Mouse (Mus musculus): ENCODE results near the gene Gp1bb.

Gp1bb gene

GRCm38 (mm10) chr16:18622019-18622418, at the start of gene Gp1bb:
TSS of gene Gp1bb (minus strand) at chr16:18622403.
- no peak for DNase-seq

DNA sequence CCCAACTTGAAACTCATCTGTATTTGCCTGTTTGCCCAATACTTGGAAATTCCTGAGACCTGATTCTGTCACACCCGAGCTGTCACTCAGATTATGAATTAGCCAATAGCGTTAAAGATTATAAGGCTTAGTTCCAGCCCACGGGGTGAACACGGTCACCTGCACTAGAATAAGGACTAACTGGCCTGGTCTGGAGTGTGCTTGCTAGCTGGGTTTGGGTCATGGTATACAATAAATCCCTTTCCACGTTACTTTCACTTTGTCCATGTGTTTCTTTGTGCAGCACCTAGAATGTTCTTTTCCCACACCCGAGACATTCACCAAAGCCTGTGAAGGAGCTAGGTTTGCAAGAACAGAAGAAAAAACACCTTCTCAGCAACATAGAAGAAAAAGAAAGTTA, 47.7 kb upstream of the Gp1bb start:
- no peak for DNase-seq

DNA sequence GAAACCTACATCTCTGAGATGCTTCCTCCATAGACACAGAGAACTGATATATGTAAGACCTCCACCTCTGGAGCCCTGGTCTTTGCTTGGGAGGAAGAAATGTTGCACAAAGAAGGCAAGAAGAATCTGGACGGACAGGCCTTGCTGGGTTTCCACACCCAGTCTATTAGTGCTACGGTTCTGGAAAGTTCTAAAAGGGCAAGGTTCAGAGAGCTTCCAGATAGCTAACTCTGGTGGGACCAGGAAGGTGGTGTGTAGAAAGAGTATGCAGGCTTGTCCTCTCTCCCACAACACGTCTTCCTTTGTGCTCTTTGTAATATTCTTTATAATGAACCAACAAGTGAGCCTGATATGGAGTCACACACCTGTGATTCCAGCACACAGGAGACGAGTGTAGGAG, 36.4 kb upstream of the Gp1bb start:
- no peak for DNase-seq

- DNase-seq, result no peak
These were observed 33.3 kb upstream of the Gp1bb start for GRCm38 (mm10) chr16:18655372-18656098.

- no peak for DNase-seq
These were observed 31.3 kb upstream of the Gp1bb start for GRCm38 (mm10) chr16:18653290-18654160.

- DNase-seq, result no peak
These were observed 26.9 kb upstream of the Gp1bb start for GRCm38 (mm10) chr16:18649126-18649525.

DNA sequence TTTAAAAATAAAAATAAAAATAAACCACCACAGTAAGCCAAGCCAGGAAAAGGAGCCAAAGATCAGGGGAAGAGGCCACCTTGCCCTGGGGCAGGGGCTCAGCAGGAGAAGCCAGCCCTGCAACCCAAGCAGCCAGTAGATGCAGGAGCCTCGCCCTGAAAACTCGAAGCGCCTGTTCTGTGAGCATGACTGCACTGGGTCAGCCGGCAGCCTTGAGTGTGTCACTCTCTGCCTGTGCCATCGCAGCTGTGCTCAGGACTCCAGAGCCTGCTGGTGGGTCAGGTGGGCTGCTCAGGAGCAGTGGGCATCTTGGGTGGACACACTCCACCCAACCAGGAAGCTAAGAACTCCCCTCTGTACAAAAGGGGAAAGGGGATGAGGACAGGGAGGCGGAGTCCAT, 23.1 kb upstream of the Gp1bb start:
- DNase-seq, result no peak

DNA sequence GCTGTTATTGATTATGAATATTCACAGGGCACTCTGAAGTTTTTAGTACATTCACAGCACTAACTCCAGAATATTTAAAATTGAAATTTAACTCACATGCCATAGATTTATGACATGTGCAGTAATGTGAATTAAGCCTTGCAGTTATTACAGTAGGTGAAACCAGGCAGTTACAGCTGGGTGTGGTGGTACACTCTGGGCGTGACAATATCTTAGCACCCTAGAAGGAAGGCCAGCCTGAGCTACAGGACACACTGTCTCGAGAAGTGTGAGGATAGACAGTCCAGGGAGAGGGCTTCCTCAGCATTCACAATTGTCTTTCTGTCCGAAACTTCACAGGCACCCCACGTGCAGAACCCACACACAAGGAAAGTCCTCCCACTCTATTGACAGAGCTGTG, 22.3 kb upstream of the Gp1bb start:
- no peak for DNase-seq

- no peak for DNase-seq
These were observed 21.3 kb upstream of the Gp1bb start for GRCm38 (mm10) chr16:18643406-18643998.

- no peak for DNase-seq
These were observed 20.7 kb upstream of the Gp1bb start for GRCm38 (mm10) chr16:18642897-18643296.

DNA sequence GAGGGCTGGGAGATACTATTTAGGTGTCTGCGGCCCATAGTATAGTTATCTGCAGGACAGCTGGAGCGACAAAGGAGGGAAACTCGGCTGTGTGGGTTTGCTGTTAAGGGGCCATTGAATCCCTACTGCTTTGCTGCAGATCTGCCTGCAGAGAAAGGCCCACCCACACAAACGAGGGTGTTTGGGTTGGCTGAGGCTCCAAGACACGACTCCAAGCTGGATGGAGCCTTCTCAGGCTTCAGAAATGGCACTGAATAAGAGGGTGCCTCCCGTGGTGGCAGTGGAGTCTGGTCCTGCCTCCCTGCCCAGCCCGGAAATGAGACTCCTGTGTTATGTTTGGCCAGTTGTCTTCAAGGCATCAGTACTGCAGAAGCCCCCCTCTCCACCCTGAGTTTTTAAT, 20.1 kb upstream of the Gp1bb start:
- DNase-seq, result no peak

DNA sequence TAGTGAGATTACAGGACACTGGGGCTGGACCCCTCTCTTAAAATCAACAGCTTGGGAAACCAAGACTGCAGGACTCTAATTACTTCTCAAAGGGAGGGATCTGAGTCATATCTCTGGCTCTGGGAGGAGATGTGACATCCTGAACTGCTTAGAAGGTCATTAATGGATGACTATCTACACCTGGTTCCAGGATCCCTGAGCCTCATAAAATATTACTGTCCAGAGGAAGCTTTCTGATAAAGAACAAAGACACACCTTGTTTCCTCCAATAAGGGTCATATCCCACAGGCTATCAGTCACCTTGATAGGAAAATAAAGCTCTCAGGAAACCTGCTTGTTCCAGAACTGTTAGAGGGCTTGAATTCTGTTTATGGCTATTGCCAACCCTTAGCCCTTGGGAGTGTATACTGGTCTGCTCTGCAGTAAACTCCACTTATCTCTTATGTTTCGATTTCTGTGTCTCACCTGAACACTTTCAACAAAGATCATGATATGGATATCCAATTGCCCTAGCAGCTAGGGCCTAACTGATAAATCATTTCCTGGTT, 17.3 kb upstream of the Gp1bb start:
- DNase-seq, result no peak

DNA sequence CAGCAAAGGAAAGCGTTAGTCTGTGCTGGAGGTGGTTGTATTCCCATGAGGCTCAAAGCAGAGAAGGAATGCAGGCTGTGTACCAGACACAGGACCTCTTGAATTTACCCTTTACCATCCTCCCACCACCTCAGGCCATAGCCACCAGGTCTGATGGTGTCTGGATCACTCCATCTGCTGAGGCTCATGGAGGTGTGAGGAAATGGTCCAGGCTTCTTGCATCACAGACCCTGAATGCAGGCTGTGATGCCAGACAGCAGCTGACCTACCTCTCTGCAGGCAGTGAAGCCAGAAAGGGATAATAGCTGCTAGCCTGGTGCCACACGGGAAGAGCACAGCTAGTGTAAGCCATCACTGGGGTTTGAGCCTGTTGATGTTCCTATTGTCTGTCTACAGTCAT, 16.2 kb upstream of the Gp1bb start:
- no peak for DNase-seq

GRCm38 (mm10) chr16:18636804-18637203, 14.6 kb upstream of the Gp1bb start:
- DNase-seq, result no peak

- DNase-seq, result no peak
These were observed 14.2 kb upstream of the Gp1bb start for GRCm38 (mm10) chr16:18636401-18636800.

DNA sequence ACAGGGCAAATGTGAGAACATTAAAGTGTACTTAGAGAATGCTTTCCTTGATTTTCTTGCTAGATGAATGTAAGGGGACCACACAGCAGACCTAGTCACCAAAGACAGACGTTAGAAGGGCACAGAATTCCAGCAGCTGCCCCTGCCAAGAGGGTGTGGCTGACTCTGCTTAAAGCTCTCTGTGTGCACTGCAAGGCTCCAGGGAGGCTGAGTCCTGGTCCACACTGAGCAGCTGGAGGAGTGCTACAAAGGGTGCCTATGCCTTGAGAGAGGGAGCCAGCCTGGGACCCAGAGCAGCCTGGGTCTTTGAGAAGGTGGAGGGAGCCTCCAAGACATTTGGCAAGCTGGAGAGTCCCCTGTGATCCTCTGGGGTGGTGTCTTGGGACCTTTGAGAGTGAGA, 11.1 kb upstream of the Gp1bb start:
- no peak for DNase-seq

DNA sequence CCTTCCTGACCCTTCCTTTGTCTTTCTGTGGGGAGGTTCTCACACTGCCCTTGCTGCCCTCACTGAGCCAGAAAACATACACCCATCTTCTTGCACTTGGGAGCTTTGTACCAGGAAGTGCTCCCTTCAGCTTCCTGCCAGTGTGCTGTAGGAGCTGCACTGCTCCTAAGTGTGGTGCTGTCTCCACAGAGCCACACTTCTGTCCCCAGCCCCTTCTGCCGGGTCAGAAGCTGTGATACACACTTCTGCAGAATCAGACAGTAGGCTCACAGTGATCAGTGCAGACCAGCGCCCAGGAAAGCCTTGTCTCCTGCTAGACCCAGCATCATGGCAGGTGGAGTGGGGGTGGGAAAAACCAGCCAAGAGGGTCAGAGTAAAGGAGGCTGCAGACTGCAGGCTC, 10.6 kb upstream of the Gp1bb start:
- DNase-seq, result no peak

DNA sequence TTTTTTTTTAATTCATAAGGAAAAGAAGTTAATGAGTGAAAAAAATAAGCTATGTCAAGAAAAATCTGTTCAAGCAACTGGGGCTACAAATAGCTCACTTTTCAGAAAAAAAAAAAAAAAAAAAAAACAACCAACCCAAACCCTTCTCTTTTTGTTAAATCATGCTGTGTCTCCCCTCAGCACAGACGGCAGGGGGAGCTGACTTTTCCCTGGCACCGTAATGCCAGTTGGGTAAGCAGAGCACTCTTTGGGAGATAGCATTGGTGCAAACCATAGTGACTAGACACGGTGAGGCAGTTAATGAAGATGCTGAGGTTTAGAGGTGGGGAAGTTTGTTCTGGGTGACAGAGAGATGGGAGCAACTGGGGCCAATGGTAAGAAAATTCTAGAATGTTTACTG, 9.9 kb upstream of the Gp1bb start:
- no peak for DNase-seq

- no peak for DNase-seq
These were observed 8.9 kb upstream of the Gp1bb start for GRCm38 (mm10) chr16:18631141-18631540.

- DNase-seq, result no peak
These were observed 8.1 kb upstream of the Gp1bb start for GRCm38 (mm10) chr16:18630291-18630690.

DNA sequence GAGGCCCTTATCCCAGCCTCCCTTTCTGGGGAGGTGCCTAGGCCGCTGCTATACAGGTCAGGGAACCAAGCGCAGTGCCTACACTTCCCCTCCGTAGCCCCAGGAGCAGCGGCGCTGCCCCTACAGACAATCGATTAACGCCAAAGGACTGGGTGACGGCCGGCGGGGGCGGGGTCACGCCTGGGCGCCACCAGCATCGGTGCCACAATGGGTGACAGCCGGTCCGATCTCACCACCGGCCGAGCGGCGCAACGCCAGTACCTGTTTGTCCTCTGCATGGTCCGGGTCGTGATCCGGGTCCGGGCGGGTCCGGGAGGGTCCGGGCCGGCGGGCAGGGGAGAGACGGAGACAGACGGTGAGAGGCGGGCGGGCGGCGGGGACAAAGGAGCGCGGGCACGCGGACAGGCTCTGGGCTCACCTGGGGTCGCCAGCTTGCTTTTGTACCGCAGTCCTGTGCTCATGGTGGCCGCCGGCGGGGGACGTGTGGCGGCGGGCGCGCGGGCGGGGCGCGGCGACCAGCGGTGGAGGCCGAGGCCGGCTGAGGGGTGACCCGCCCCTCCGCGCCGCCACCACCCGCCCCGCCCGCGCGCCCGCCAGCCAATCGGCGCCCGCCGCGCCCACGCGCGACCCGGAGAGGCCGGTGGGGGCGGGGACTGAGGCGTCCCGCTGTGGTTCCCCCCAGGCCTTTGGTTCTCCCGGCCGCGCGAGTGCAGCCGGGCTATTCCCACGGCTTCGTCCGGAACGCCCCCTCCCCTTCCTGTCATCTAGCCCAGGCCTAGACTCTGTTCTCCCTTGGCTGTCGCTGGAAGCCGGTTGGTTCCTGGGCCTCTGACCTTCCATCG, 7.4 kb upstream of the Gp1bb start, which contains the start of gene Sept5:
Sept5 (minus strand) TSS at position 565 of the 842 bp plus-strand sequence.
- peak; percentile 82 to 86 for DNase-seq

DNA sequence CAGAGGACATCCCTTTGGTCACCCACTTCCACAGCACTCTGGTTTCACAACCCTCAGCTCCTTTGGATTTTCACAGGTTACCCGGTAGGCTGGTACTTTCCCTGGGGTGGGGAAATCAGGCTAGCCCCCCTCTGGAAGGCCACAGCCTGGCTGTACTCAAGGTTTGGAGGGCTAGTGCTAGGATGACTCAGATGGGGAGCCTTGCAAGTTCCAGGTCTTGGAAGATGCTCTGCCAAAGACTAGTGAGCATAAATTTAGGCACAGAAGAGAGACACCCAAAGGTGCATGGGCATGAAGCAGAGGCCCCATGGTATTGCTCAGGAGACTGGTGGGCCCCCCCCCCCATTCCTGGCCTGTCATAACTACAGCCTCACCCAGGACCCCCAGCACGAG, 6.7 kb upstream of the Gp1bb start:
- DNase-seq, result no peak

Data from kidney, postnatal 4 days (tissue).